Mouse (Mus musculus) Muller cell, postnatal 12 days (primary cell): Measurements from ENCODE around the gene Zw10.

Experiments
- DNase-seq: peaks from one replicate; pipeline ENCODE4 v3.0.0-alpha.2; 2015; ENCODE audit errors: inconsistent ontology term

Gene Zw10

DNA sequence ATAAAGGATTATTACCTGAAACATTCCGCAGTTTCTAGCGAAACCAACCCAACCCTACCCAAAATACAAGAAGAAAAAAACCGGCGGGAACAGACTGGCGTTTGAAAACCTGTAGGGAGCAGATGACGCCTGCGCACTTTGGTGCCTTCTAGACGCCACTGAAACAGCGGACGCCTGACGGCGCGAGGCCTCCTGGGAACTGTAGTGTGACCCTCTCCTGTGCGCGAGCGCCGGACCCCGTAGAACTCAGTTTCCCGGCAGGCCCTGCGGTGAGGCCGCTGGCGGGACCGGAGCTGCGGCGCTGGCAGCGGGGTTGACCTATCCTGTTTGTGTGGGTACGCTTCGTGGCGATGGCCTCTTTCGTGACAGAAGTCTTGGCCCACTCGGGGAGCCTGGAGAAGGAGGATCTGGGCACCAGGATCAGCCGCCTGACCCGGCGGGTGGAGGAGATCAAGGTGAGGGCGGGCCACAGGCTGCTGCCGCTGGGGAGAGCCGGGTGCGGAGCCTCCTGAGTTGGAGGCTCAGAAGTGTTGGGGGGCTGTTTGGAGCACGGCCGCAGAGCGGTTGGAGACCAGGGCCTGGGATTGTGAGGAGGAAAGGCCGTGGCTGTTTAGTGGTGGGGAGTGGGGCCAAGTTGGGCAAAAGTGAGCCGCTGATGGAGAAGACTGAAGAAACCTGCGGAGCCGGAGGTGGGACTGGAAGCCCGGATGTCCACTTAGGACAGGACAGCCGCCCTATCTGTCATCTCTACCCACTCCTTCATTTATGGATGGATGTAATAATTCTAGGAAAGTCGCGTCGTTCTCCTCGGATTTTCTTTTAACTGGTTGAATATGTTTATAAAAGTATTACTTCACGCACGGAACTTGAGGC lies at the start of gene Zw10:
Zw10 (plus strand) TSS at position 281 of the 873 bp plus-strand sequence.
- peak; percentile 95 for DNase-seq

DNA sequence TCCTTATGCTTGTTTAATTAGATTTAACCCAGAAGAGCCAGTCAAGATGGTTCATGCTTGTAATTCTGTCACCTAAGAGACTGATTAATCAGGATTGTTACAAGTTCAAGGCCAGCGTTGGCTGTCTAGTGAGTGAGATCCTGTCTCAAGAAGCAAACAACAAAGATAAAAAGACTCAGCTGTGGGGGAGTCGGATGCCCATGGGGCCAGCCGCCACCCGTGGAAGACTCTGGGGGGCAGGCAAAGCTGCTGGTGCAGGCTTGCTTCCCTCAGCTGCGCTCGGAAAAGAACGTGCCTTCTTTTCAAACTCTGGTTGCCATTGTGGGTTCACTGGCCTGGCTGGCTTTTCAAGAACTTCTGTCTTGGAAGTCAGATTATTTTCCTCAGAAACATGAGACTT lies 39.6 kb upstream of the Zw10 start:
- DNase-seq = no peak

DNA sequence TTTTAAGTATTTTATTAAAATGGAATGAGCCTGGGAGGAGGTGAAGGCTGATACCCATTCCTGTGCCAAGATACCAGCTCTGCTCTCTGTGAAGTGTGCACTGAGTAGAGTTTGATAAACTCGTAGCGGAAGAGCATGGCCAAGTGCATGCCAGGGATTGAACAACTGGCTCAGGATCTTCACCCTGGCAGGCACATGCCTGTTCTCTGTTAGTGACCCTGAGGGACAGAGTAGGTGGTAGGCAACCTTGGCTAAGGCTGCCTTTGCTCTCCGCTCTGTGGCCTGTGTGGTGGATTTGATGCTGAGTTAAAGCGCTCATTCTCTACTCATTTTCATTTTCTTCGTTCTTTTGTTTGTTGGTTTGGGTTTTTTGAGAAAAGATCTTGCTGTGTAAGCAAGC lies 34.1 kb upstream of the Zw10 start:
- no peak for DNase-seq

DNA sequence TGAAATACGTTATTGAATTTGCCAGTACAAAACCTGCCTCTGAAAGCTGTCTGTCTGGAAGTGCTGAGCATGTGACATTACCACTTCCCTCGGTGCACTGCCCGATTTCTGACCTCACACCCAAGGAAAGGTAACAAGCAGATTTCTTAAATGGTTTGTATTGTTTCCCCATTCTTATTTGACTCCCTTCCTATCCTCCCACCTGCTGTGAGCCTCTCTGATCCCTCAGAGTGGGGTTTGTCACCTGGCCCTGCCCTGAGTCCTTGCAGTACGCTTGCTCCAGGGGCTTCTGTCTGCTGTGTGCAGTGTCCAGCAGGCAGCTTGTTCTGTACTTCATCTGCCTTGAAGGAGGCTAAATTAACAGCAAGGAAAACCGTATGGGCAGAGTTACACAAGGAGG lies 31.5 kb upstream of the Zw10 start:
- DNase-seq = no peak

DNA sequence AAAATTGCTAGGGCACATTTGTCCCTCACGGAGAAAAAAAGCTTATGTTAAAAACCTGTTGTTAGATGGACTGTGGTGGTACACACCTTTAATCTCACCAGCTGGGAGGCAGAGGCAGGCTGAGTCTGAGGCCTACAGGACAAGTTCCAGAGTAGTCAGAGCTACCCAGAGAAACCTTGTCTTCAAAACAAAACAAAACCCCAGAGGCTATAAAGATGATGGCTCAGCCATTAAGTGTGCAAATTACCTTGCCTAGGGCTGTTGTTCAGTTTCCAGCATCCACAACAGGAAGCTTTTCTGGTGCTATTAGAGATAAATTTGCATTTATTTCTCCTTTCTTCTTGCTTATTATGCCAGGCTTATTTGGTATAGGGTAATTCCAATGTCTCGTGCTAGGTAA lies 30.9 kb upstream of the Zw10 start:
- no peak for DNase-seq

DNA sequence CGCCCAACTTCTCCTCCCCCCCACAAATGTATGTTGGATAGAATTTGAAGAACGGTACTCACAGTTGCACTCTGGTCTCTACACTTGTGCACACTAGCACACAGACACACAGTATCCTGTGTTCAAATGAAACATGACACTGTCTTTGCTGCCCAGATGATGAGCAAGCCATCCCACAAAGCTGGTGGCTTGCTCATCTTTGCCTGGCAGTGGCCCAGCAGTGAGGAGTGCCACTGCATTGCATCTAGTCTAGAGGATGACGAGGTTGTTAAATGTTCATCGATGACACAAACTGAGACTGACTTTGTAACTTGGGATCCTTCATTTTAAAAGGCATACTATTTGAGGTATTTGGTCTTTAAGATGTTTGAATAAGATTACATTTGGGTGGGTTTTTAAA lies 20.6 kb upstream of the Zw10 start:
- DNase-seq = peak; percentile 62

DNA sequence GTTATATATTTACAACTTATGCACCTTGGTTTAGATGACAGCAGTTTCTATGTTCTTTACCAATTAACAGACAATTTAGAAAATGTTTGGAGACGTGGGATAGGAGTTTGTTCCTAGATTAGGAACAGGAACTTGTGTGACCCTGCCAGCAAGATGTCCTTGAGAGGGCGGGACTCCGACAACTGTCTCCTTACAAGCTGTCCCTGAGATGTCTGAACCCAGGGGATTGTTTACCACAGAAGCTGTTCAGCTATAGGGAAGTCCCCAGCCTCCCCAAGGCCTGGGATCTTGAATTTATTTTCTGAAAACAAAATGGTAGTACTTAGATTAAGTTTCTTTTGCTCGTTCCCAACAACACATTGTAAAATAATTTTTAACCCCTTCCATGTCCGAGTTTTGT lies 4.5 kb upstream of the Zw10 start:
- DNase-seq = no peak

DNA sequence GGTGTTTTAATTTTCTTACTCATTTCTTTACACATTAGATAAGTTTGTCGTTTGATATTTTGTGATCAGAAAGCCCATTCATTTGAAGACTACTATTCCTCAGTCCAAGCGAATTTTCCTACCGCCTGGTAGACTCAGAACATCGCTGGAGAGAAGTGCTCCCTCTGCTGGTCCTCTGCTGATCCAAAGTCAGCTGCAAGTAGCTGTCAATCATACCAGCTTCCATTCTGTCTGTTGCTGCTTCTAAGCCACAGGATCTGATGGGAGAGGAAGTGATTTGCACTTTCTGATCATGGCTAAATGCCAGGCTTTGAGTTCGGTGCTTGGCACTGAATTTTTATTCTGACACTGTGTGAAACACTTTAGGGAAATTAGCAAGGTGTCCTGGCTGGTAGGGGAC lies 4.1 kb upstream of the Zw10 start:
- peak; percentile 27 for DNase-seq

DNA sequence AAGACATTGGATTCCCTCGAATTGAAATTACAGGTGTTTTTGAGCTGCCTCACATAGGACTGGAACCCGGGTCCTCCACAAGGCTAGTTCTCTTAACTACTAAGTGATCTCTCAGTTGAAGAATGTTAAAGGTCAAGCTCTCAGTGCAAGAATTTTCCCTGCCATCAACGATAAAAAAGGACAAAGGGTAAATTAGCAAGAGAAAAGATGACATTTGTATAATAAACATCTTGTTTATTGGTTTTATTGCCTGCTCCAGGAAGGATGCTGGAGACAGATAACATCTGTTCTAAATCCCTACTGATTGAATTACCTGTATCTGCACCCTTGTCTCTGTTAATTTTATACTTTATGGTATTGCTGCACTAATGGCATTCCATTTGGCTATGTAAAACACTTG lies 1.4 kb upstream of the Zw10 start:
- no peak for DNase-seq

DNA sequence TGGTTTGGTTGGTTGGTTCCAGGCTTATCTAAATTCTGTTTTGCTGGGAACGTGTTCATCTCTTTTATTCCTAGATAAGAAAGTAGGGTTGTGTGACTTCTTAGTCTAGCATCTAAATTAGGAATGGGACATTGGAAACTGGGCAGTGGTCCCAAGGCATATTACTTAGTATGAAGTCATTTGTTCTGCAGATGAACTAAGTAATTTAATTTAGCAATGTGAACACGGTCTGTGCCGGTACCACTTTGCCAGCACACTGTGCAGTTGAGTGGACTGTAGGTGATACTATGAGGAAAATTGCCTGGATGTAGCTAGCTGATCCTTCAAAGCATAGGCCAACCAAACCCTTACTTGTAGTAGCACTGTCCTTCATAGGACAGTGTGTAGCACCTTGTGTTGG lies 21.4 kb downstream of the Zw10 start:
- no peak for DNase-seq

DNA sequence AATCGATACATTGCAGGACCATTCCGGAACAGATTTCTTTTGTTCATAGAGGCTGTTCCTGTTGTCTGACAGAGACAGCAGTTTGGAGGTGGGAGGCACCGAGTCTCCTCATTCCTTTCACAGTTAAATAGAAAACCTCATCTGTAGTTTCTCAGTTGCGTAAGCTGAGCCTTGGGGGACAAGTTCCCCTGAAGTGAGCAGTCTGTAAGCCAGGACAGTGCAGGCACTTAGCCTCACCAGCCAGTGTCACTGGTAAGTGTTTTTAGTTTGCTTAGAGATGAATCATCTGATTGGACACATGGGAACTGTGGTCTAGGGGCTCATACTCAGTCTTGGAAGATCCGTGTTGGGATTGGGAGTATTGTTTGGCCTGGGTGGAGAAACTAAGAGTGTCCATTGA lies 25.7 kb downstream of the Zw10 start, which contains the start of gene Tmprss5:
Tmprss5 (plus strand) TSS at position 154 of the 400 bp plus-strand sequence.
- DNase-seq = peak; percentile 49

DNA sequence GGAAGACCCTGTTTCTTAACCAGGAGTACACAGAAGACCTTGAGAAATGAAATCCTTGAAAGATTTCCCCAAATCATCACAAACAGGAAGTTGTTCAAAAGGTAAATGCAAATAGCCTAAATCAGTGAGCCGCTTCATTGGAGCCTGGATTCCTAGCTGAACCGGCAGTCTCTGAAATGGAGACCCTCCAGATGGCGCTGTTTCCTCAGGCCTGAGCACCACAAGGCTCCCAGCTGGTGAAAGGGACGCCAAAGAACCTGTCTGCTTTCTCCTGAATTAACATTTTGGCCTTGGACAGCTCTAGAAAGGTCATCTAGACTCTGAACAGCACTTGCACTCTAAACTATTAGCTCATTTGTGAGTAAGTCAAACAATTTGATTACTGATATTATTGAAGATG lies 26.1 kb downstream of the Zw10 start:
- no peak for DNase-seq

DNA sequence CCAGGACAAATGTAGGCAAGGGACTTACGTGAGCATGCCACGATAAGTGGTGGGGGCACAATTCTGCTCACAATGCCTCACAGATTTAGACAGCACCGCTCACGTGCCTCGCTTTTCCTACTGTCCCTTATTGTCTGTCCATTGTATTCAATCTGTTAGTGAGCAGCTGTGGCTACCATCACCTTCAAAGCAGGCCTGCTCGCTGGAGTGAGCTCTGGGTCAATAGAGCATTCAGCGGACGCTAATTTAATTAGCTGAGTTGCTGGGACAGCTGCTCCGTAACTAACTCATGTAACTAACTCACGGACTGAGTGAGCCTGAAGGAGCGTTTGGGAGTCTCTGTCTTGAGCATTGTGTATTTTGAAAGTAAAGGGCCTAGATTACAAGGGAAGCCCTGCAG lies 31.9 kb downstream of the Zw10 start:
- DNase-seq = peak; percentile 49

DNA sequence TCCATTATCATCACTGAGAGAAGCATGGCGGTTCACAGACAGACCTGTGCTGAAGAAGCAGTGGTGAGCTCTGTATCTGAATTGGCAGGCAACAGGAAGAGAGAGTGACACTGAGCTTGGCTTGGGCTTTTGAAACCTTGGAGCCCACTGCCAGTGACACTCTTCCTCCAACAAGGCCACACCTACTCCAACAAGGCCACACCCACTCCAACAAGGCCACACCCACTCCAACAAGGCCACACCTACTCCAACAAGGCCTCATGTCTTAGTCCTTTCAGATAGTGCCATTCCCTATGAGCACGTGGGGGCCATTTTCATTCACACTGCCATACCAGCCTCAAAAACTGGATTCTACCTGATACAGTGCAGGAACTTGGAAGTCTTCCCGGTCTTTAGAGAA lies 43.5 kb downstream of the Zw10 start:
- DNase-seq = no peak

DNA sequence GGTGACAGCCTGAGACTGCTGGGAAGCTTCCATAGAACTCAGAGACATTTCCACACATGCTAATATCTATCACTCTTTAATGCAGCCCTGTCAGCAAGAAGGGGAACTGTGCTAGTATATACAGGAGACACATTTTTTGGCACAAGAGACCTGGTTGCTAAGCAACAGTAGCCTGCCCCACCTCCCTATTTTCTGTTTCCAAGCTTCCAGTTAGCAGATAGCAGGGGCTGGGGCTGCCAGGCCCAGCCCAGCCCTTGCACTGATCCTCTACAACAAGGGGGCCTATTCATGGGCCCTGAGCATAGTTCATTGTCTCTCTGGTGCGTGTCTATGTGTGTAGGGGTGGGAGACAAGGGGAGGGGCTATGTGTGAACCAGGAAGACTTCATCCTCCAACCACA lies 46.9 kb downstream of the Zw10 start:
- DNase-seq = peak; percentile 18

DNA sequence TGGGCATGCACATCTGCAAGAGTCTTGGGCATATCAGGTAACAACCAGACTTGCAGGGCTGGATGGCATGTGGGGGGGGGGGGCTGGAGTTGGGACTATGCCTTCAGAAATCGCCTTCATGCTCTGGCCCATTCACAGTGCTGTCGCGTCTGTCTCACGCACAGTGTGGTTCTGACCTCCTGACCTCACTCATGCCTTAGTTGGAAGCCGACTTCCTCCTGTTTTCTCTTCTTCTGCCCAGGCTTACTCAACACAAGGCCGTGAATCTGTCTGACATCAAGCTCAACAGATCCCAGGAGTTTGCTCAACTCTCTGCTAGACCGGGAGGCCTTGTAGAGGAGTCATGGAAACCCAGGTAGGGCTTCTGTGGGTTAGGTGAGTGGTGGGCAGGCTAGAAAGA lies 53.7 kb downstream of the Zw10 start:
- no peak for DNase-seq

DNA sequence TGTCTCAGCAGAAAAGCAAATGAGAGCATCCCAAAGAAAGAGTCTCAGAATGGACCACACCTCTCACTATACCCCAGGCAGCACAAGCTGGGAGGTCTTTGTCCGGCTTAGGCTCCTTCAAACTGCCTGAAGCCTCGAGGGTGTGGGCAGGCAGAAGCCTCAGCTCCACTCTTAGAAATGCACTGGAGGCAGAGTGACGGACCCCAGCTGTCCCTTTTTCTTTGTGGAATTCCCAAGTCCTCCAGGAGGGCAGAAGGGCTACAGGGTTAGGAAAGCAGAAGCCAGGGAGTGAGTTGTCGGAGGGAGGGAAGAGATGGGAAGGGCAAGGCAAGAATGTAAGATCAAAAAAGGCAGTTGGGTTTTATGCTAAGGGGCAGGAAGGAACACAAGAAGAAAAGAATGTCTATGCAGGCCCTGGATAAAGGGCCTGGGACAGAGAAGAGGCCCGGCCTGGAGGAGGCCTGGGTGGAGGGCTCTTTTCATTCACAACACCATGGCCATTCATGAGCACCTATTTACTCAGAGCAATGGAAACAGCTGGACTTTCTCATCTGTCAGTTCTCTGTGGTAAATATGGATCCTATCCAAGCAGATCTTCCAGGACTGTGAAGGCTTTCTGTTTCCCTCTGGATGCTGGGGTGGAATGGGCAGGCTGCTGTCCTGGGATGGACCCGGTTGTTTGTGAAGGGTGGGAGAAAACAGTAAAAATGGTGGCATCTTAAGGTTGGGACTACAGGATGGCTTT lies 55.2 kb downstream of the Zw10 start:
- DNase-seq = no peak

DNA sequence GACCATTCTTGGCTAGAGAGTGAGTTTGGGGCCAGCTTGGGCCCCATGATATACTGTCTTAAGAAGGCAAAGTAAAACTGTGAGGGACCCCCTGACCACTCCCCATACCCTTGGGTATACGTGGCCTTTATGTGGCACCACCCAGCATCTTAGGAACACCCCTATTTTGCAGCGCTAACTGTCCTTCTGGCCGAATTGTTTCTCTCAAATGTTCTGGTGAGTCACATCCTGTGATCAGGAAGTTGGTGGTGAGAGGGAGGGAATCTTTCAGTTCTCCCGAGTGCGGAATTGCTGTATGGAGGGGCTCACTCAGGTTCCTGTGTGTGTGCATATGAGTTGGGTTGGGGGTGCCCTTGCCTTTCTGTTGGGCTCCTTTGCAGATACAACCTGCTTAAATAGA lies 55.9 kb downstream of the Zw10 start:
- no peak for DNase-seq

DNA sequence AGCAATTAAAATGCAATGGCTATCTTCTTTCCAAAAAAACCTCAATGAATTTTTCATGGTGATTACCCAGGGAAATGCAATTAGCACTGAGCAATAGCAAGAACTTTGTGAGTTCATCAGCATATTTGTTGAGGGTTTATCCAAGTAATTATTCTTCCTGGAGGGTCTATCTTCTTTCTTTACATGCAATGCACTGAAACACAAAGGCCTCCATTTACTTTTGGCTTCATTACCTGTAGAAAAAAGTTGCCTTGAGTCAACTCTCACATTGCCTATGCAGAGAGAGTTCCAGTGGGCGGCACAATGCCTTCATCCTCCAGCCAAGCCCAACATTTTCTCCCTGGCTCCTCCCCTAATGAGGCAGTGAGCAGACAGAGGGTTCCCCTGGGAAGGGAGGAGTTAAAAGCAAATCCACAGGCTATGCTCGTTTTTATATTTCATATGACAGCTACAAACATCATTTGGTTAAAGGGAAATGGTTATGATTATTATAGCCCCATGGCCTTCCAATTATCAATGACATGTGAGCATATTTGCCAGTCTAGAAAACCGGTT lies 62.9 kb downstream of the Zw10 start:
- DNase-seq = peak; percentile 37

DNA sequence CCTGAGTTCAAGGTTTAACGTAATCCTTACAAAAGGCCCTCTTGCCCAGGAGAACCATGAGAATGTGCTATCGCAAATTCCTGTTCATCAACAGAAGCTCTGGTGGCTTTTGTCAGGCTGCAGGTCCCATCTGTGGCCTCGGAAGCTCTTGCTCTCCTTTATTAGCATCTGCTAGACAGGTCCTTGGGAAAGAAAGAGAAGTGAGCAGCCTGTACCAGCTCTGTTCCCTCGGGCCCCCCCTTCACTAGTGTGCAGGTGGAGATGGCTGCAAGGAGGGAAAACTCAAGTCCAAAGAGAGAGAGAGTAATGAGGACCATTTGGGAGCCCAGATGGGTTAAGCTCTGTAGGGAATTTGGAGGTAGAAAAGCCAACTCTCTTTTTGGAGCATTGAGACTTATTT lies 64.3 kb downstream of the Zw10 start:
- no peak for DNase-seq

DNA sequence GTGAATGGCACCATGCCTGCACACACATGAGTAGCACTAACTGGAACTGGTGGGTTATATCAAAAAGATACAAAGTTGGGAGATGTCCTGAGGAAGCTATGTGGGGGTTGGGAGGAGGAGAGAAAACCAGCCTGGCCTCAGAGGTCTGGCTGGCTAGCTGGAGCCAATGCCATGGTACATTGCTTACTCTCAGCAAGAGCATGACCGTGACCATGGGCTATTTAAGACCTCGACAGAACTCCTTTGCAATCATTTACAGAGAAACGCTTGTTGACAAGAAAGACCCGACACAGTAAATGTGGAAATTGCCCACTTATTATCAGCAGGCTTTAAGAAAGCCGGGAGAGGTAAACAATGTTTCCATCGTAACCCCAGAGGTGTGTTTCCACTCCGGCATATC lies 70.3 kb downstream of the Zw10 start:
- no peak for DNase-seq
